Mouse (Mus musculus) liver, embryonic 11.5 days (tissue): Measurements from ENCODE around the gene Dnlz. TPM values are rescaled to one million over a fixed set of nuclear protein-coding genes. Genes with fewer than 3 reads are reported as not detected.

Experiments used
- polyA plus RNA-seq: library from polyadenylated mRNA; unstranded; fragments of >200 nt; fragmentation: Nextera tagmentation; extraction: Ambion mirVana; gene quantifications from 2 replicates; pipeline ENCODE4 v1.2.1, GENCODE M21; 2014

The Dnlz gene
- polyA plus RNA-seq, 1 experiment from 2014 or later, result 23.0 TPM

Other genes starting within 250 kb of the Dnlz start
- gene Nacc2, start 228.9 kb downstream of the Dnlz start, polyA plus RNA-seq, result 4.0 TPM in 2 replicates
- 0.09 TPM in 1 of 2 replicates, not detected in the other for gene Lhx3, start 143.8 kb downstream of the Dnlz start, polyA plus RNA-seq
- gene Qsox2, start 114.6 kb downstream of the Dnlz start, polyA plus RNA-seq, result 13.5 and 14.7 TPM in 2 replicates
- not detected in 2 replicates for gene Ccdc187, start 57.6 kb downstream of the Dnlz start, polyA plus RNA-seq
- 17.0 and 18.9 TPM in 2 replicates for gene Gpsm1, start 36.6 kb downstream of the Dnlz start, polyA plus RNA-seq
- gene Card9, start 8.8 kb upstream of the Dnlz start, polyA plus RNA-seq, result 1.1 and 1.7 TPM in 2 replicates
- gene Snapc4, start 28.5 kb upstream of the Dnlz start, polyA plus RNA-seq, result 36.4 and 41.6 TPM in 2 replicates
- 94.4 and 95.7 TPM in 2 replicates for gene Entr1, start 37.2 kb upstream of the Dnlz start, polyA plus RNA-seq
- 147 and 150 TPM in 2 replicates for gene Pmpca, start 37.2 kb upstream of the Dnlz start, polyA plus RNA-seq
- gene Inpp5e, start 57.1 kb upstream of the Dnlz start, polyA plus RNA-seq, result 17.7 and 19.2 TPM in 2 replicates
- 33.7 TPM in 2 replicates for gene Sec16a, start 93.1 kb upstream of the Dnlz start, polyA plus RNA-seq
- 7.1 and 10.5 TPM in 2 replicates for gene Notch1, start 164.6 kb upstream of the Dnlz start, polyA plus RNA-seq
- 161 and 181 TPM in 2 replicates for gene Egfl7, start 227.9 kb upstream of the Dnlz start, polyA plus RNA-seq
- gene Gm20532, start 234.5 kb upstream of the Dnlz start, polyA plus RNA-seq, result not detected in 2 replicates